In genomic region chr5:134901012-134901643, GRCm38 (mm10) we compare ENCODE assay signal across 9 mouse cellular contexts. TPM values are rescaled to one million over a fixed set of nuclear protein-coding genes. Genes with fewer than 3 reads are reported as not detected.
DNase-seq lines count a peak whose midpoint lies in the region; ATAC-seq and TF ChIP-seq lines count a peak whose summit lies in the region.
"Had no signal": no experiment of that assay in that cellular context is flagged by ENCODE, and none has a peak within 500 bp of the region (broad histone marks: within the 10 kb centered on the region; RNA-seq: fewer than 3 reads in every experiment).

No protein-coding gene starts in this region.

- no peaks in the 10 kb centered on the region for H3K36me3 ChIP-seq in liver, adult 2 months (ENCODE audit: control insufficient read depth, insufficient read depth, low read length)
- H3K36me3 ChIP-seq in intestine, postnatal 0 days (ENCODE audit: control insufficient read depth, insufficient read depth) = no peaks in the 10 kb centered on the region
- no peaks in the 10 kb centered on the region for H3K36me3 ChIP-seq in limb, embryonic 11.5 days (ENCODE audit: control insufficient read depth, insufficient read depth, low read length)
- H3K36me3 ChIP-seq in small intestine, adult 2 months (ENCODE audit: control insufficient read depth, insufficient read depth, low read length) = no peaks in the 10 kb centered on the region
- H3K36me3 ChIP-seq: liver, embryonic 15.5 days had no signal

- TF ChIP-seq CTCF in liver, adult 2 months (IDR thresholded peaks at IDR 0.05; ENCODE audit: low read depth, low read length) = peak; percentile 65
- peak; percentile 77 for TF ChIP-seq CTCF in intestine, postnatal 0 days (IDR thresholded peaks at IDR 0.05; ENCODE audit: low read depth)
- peak; percentile 45; the same call in 1 of the 2 replicates for TF ChIP-seq CTCF in small intestine, adult 2 months (IDR thresholded peaks at IDR 0.05; ENCODE audit: extremely low read depth, insufficient read length, insufficient replicate concordance, low read depth, low read length)

- no peak overlapping the region for H3K27ac ChIP-seq in liver, adult 2 months (replicated peaks; ENCODE audit: insufficient read depth, low read depth, low read length)
- H3K27ac ChIP-seq in intestine, postnatal 0 days (ENCODE audit: low read depth, low read length) = no peak overlapping the region
- no peak overlapping the region for H3K27ac ChIP-seq in limb, embryonic 11.5 days (replicated peaks; ENCODE audit: low read depth, low read length)
- no peak overlapping the region for H3K27ac ChIP-seq in small intestine, adult 2 months (ENCODE audit: insufficient read depth, low read depth, low read length)
- H3K27ac ChIP-seq: liver, embryonic 15.5 days had no signal

- no peaks in the 10 kb centered on the region for H3K27me3 ChIP-seq in liver, adult 2 months (ENCODE audit: control insufficient read depth, insufficient read depth, low read length)
- no peaks in the 10 kb centered on the region for H3K27me3 ChIP-seq in intestine, postnatal 0 days (replicated peaks; ENCODE audit: control insufficient read depth, insufficient read depth, low read length)
- H3K27me3 ChIP-seq in limb, embryonic 11.5 days (ENCODE audit: control insufficient read depth, insufficient read depth, low read length) = no peaks in the 10 kb centered on the region
- H3K27me3 ChIP-seq in small intestine, adult 2 months (ENCODE audit: control insufficient read depth, insufficient read depth, low read length) = no peaks in the 10 kb centered on the region
- H3K27me3 ChIP-seq: liver, embryonic 15.5 days had no signal

- no peak overlapping the region for H3K4me2 ChIP-seq in intestine, postnatal 0 days (replicated peaks; ENCODE audit: low read depth)
- no peak overlapping the region for H3K4me2 ChIP-seq in limb, embryonic 11.5 days (ENCODE audit: low read depth, severe bottlenecking)
- H3K4me2 ChIP-seq: liver, embryonic 15.5 days had no signal

- H3K4me1 ChIP-seq in liver, adult 2 months (ENCODE audit: control insufficient read depth, insufficient read depth, low read length) = no peaks in the 10 kb centered on the region
- H3K4me1 ChIP-seq in intestine, postnatal 0 days (replicated peaks; ENCODE audit: control insufficient read depth, insufficient read depth, low read length) = no peaks in the 10 kb centered on the region
- H3K4me1 ChIP-seq in limb, embryonic 11.5 days (ENCODE audit: control insufficient read depth, insufficient read depth, low read length) = peaks cover 16% of the 10 kb centered on the region
- no peaks in the 10 kb centered on the region; the same call in 1 of the 2 replicates for H3K4me1 ChIP-seq in small intestine, adult 2 months (ENCODE audit: control insufficient read depth, insufficient read depth, insufficient read length, low read length)
- H3K4me1 ChIP-seq: liver, embryonic 15.5 days had no signal

- H3K79me2 ChIP-seq in liver, adult 2 months (ENCODE audit: control insufficient read depth, insufficient read depth, low read length) = no peaks in the 10 kb centered on the region

- no peak overlapping the region for H3K9ac ChIP-seq in liver, adult 2 months (ENCODE audit: low read depth, low read length)
- H3K9ac ChIP-seq in intestine, postnatal 0 days (ENCODE audit: low read depth, low read length) = no peak overlapping the region
- no peak overlapping the region for H3K9ac ChIP-seq in limb, embryonic 11.5 days (ENCODE audit: low read length)
- H3K9ac ChIP-seq: liver, embryonic 15.5 days had no signal

- 44% methylated on average over 12 of the region's 12 CpGs for WGBS in liver, adult 2 months
- 28% methylated on average over 12 of the region's 12 CpGs for WGBS in intestine, postnatal 0 days
- WGBS in limb, embryonic 11.5 days = 36% methylated on average over 12 of the region's 12 CpGs
- WGBS in small intestine, adult 2 months = 35% methylated on average over 12 of the region's 12 CpGs

- peak; percentile 30 for DNase-seq in liver, adult 2 months (ENCODE audit: extremely low read depth, low read depth, low spot score)
- DNase-seq in liver = no peak
- DNase-seq in R1 (ENCODE audit: low read depth, low spot score) = peak; percentile 67
- peak; percentile 45 for DNase-seq in embryo, embryonic 11.5 days (ENCODE audit: low read depth, low spot score)
- peak; percentile 74 for DNase-seq in limb, embryonic 11.5 days (ENCODE audit: low spot score)
- no peak for DNase-seq in T-cell, adult 2 months (ENCODE audit: low spot score)

- no peak overlapping the region for H3K4me3 ChIP-seq in liver, adult 2 months (ENCODE audit: insufficient read depth, low read depth, low read length)
- H3K4me3 ChIP-seq in intestine, postnatal 0 days (ENCODE audit: low read depth, low read length) = no peak overlapping the region
- H3K4me3 ChIP-seq in limb, embryonic 11.5 days (ENCODE audit: low read depth, low read length) = no peak overlapping the region
- no peak overlapping the region for H3K4me3 ChIP-seq in small intestine, adult 2 months (ENCODE audit: low read depth, low read length)
- H3K4me3 ChIP-seq: liver, embryonic 15.5 days had no signal

- H3K9me3 ChIP-seq in intestine, postnatal 0 days (ENCODE audit: control insufficient read depth) = no peaks in the 10 kb centered on the region
- H3K9me3 ChIP-seq in limb, embryonic 11.5 days (ENCODE audit: control insufficient read depth, low read length) = no peaks in the 10 kb centered on the region
- H3K9me3 ChIP-seq: liver, embryonic 15.5 days had no signal

- TF ChIP-seq POLR2A in liver, adult 2 months (IDR thresholded peaks at IDR 0.05; ENCODE audit: extremely low read depth, insufficient read depth, low read length) = no peak
- no peak for TF ChIP-seq POLR2A in small intestine, adult 2 months (IDR thresholded peaks at IDR 0.05; ENCODE audit: low read depth, low read length)

- ATAC-seq in intestine, postnatal 0 days = peak; percentile 46; the same call in 1 of the 2 replicates
- peak; percentile 70; the same call in 1 of the 2 replicates for ATAC-seq in limb, embryonic 11.5 days (ENCODE audit: insufficient number of reproducible peaks, low FRiP score, low TSS enrichment, low read depth)

RNA-seq across cellular contexts. Expression of gene Tmem270, which starts 5.4 kb away (rescaled TPM):
- total RNA-seq in liver, adult 2 months (2014; rRNA removed) = not detected in 2 replicates
- polyA plus RNA-seq in liver, adult 2 months (2012; rRNA removed) = not detected in 2 replicates
- polyA plus RNA-seq in intestine, postnatal 0 days (2015; fragmentation: Nextera tagmentation; extraction: Ambion mirVana) = not detected in 2 replicates
- not detected in 2 replicates for polyA plus RNA-seq in limb, embryonic 11.5 days (2014; fragmentation: Nextera tagmentation; extraction: Ambion mirVana)
- polyA plus RNA-seq in small intestine, adult 2 months (2012; rRNA removed) = not detected in 2 replicates
- polyA plus RNA-seq: liver, embryonic 15.5 days had no signal

RNA-seq across cellular contexts. Expression of gene Cldn13, which starts 14.2 kb away (rescaled TPM):
- not detected in 2 replicates for total RNA-seq in liver, adult 2 months (2014; rRNA removed)
- polyA plus RNA-seq in liver, adult 2 months (2012; rRNA removed) = not detected in 2 replicates
- polyA plus RNA-seq in intestine, postnatal 0 days (2015; fragmentation: Nextera tagmentation; extraction: Ambion mirVana) = not detected in 2 replicates
- polyA plus RNA-seq in limb, embryonic 11.5 days (2014; fragmentation: Nextera tagmentation; extraction: Ambion mirVana) = 1.5 and 2.8 TPM in 2 replicates
- not detected in 2 replicates for polyA plus RNA-seq in small intestine, adult 2 months (2012; rRNA removed)

RNA-seq across cellular contexts. Expression of gene Mettl27, which starts 31.0 kb away (rescaled TPM):
- 13.5 and 19.1 TPM in 2 replicates for total RNA-seq in liver, adult 2 months (2014; rRNA removed)
- 17.9 and 30.0 TPM in 2 replicates for polyA plus RNA-seq in liver, adult 2 months (2012; rRNA removed)
- 30.3 and 31.4 TPM in 2 replicates for polyA plus RNA-seq in intestine, postnatal 0 days (2015; fragmentation: Nextera tagmentation; extraction: Ambion mirVana)
- 13.7 and 17.2 TPM in 2 replicates for polyA plus RNA-seq in limb, embryonic 11.5 days (2014; fragmentation: Nextera tagmentation; extraction: Ambion mirVana)
- polyA plus RNA-seq in small intestine, adult 2 months (2012; rRNA removed) = 8.2 and 21.4 TPM in 2 replicates

RNA-seq across cellular contexts. Expression of gene Cldn4, which starts 45.6 kb away (rescaled TPM):
- 0.09 and 0.13 TPM in 2 replicates for total RNA-seq in liver, adult 2 months (2014; rRNA removed)
- 0.09 and 0.36 TPM in 2 replicates for polyA plus RNA-seq in liver, adult 2 months (2012; rRNA removed)
- 62.1 and 76.6 TPM in 2 replicates for polyA plus RNA-seq in intestine, postnatal 0 days (2015; fragmentation: Nextera tagmentation; extraction: Ambion mirVana)
- 13.6 and 13.9 TPM in 2 replicates for polyA plus RNA-seq in limb, embryonic 11.5 days (2014; fragmentation: Nextera tagmentation; extraction: Ambion mirVana)
- polyA plus RNA-seq in small intestine, adult 2 months (2012; rRNA removed) = 112 and 571 TPM in 2 replicates

Comparison
In these comparisons a context has a peak if more than half of its experiments do, and no peak if none do; other contexts are left out.
1. DNase-seq: peak in liver, adult 2 months (single experiment), R1 (single experiment), embryo, embryonic 11.5 days (single experiment) and limb, embryonic 11.5 days (single experiment); none in liver (single experiment) and T-cell, adult 2 months (single experiment).
2. Peak in every context shown above with its lines, with median percentiles within 50 percentile points of each other: CTCF ChIP-seq.